Mouse (Mus musculus): ENCODE measurements around the gene Riok2. TPM values are rescaled to one million over a fixed set of nuclear protein-coding genes. Genes with fewer than 3 reads are reported as not detected.

Gene Riok2
- polyA plus RNA-seq, 1 experiment from 2014 or later, result 37.3 TPM

Other genes with a start within 250 kb of the Riok2 start
- gene Lix1, start 28.4 kb downstream of the Riok2 start, polyA plus RNA-seq (2016; fragmentation: Nextera tagmentation; extraction: Ambion mirVana), result 74.4 and 83.9 TPM in 2 replicates

Data from embryonic facial prominence, embryonic 10.5 days (tissue).